Mouse (Mus musculus): ENCODE measurements around the gene Osbpl8.

- TF ChIP-seq EP300 (IDR thresholded peaks at IDR 0.05; ENCODE audit: insufficient read depth, low read depth, low read length): no peak
- TF ChIP-seq POLR2A (IDR thresholded peaks at IDR 0.05; ENCODE audit: insufficient read depth, low read length): no peak
Measured at GRCm38 (mm10) chr10:111127388-111127787, 37.2 kb upstream of the Osbpl8 start.
